Mouse (Mus musculus): ENCODE results near the gene H2-Aa. TPM values are rescaled to one million over a fixed set of nuclear protein-coding genes. Genes with fewer than 3 reads are reported as not detected.

Gene H2-Aa
- polyA plus RNA-seq, 1 experiment: not detected

DNA sequence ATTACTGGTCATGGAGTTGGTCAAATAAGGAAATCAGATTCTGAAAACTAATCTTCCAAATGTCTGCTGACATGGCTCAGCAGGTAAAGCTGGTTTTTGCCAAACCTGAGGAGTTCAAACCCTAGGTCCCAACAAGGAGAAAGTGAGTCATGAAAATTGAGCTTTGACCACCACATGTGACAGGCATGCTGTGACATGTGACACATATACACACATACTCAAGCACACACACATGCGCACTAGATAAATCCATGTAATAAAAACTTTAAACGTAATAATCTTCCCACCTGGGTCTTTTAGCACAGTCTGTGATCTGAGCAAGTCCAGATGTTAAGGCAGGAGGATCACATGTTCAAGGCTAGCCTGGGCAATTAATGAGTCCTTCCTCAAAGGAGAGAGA is 16.2 kb upstream of the H2-Aa start:
- Histone ChIP-seq H3K4me3 (no peak overlapping the region), H3ac (ENCODE audit: control insufficient read depth, insufficient read length) (no peak overlapping the region), H3K27me3 (ENCODE audit: control insufficient read depth, insufficient read depth, insufficient read length) (no peaks in the 10 kb centered on the region), H3K36me3 (ENCODE audit: control insufficient read depth, insufficient read depth) (no peaks in the 10 kb centered on the region), H3K79me2 (ENCODE audit: control insufficient read depth, insufficient read depth) (no peaks in the 10 kb centered on the region), H3K4me2 (ENCODE audit: low read depth) (no peak overlapping the region)
- TF ChIP-seq POLR2A (IDR thresholded peaks at IDR 0.05; ENCODE audit: insufficient read length, low read depth) (no peak), USF1 (IDR thresholded peaks at IDR 0.05; ENCODE audit: low read depth) (no peak), TCF12 (IDR thresholded peaks at IDR 0.05; ENCODE audit: insufficient read depth, poor library complexity, severe bottlenecking) (no peak), CEBPB (IDR thresholded peaks at IDR 0.05; ENCODE audit: insufficient read depth, poor library complexity, severe bottlenecking) (no peak), REST (IDR thresholded peaks at IDR 0.05; ENCODE audit: insufficient read depth, insufficient read length) (no peak), POLR2AphosphoS2 (IDR thresholded peaks at IDR 0.05; ENCODE audit: insufficient read length, low read depth) (no peak)

DNA sequence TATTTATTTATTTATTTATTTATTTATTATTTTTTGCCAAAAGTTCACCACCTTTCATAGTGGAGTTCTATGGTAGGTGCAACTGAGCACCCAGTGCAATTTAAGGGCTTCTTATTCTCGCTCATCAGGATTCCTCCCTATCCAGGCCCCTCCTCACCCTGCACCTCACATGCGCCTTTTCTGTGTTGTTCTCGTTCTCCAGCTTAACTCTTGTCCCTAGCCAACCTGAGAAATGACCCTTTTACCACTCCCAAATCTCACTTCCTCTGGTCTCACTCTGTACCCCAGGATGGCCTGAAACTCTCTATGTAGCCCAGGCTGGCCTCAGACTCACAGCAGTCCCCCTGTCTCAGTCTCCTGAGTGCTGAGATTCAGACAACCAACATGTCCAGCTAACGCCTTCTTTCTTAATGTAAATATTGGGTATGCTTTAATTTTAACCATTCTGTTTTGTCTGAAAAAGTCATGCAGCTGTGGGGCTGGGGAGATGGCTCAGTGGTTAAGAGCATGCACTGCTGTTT is 14.1 kb upstream of the H2-Aa start:
- no peak for TF ChIP-seq TCF3 (IDR thresholded peaks at IDR 0.05; ENCODE audit: insufficient read length, low read depth)
- TF ChIP-seq TCF12 (IDR thresholded peaks at IDR 0.05; ENCODE audit: insufficient read depth, poor library complexity, severe bottlenecking): no peak
- Histone ChIP-seq H3K4me2 (ENCODE audit: low read depth) (no peak overlapping the region), H3K4me3 (no peak overlapping the region), H3ac (ENCODE audit: control insufficient read depth, insufficient read length) (no peak overlapping the region), H3K36me3 (ENCODE audit: control insufficient read depth, insufficient read depth) (no peaks in the 10 kb centered on the region), H3K79me2 (ENCODE audit: control insufficient read depth, insufficient read depth) (no peaks in the 10 kb centered on the region), H3K27me3 (ENCODE audit: control insufficient read depth, insufficient read depth, insufficient read length) (no peaks in the 10 kb centered on the region)

DNA sequence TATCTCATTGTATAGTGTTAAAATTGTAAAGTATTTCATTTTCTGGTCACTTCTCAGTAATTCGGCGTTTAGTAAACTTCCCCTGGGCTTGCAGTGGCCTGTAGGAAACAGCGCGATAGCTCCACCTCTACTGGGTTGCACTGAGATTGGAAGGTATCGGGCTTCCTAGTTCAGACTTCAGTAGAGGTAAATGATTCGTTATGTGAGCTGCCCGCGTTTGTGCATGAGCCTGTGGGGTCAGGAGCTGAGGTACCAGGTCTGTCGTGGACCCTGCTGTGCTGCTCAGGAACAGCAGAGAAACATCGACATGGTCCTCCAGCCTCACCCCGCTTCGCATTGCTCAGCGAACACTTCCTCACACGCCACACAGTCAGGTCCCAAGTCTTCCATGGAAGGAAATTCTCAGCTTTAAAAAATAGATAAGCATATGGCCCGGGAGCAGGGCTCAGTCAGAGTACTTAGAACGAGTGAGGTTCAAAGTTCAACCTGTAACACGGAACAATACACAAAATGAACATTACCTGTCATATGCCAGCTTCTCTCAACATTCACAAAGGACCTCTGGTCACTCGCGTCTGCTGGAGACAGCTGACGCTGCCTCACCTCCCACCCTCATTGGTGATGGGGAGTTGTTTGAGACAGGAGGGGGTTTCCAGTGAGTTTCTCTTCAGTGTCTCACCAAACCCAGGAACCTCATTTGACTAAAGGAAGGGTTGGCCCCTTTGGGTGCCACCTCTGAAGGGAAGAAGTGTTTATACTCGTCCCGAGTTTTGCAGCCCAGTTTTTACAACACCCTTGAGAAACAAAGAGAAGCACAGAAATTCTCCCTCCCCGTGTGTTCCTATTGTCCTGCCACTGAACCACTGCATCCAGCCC is 13.3 kb upstream of the H2-Aa start:
- no peak overlapping the region for H3ac ChIP-seq (ENCODE audit: control insufficient read depth, insufficient read length)
- H3K4me2 ChIP-seq (ENCODE audit: low read depth): no peak overlapping the region
- no peaks in the 10 kb centered on the region for H3K36me3 ChIP-seq (ENCODE audit: control insufficient read depth, insufficient read depth)
- no peak overlapping the region for H3K4me3 ChIP-seq
- TF ChIP-seq TCF12 (IDR thresholded peaks at IDR 0.05; ENCODE audit: insufficient read depth, poor library complexity, severe bottlenecking) (no peak), TCF3 (IDR thresholded peaks at IDR 0.05; ENCODE audit: insufficient read length, low read depth) (no peak), USF1 (IDR thresholded peaks at IDR 0.05; ENCODE audit: low read depth) (no peak), POLR2AphosphoS2 (IDR thresholded peaks at IDR 0.05; ENCODE audit: insufficient read length, low read depth) (no peak), MYOD1 (IDR thresholded peaks at IDR 0.05; ENCODE audit: control insufficient read depth in 1 of 3, insufficient read length in 2 of 3, low read depth in 2 of 3) (no peak), SRF (IDR thresholded peaks at IDR 0.05; ENCODE audit: control insufficient read depth, insufficient read length, low read depth) (no peak), MAX (IDR thresholded peaks at IDR 0.05; ENCODE audit: low read depth) (no peak), CEBPB (IDR thresholded peaks at IDR 0.05; ENCODE audit: insufficient read depth, poor library complexity, severe bottlenecking) (no peak), MYOG (IDR thresholded peaks at IDR 0.05; ENCODE audit: control insufficient read depth in 1 of 3, insufficient read depth in 1 of 3, insufficient read length in 2 of 3, low read depth in 2 of 3) (no peak), POLR2A (IDR thresholded peaks at IDR 0.05; ENCODE audit: insufficient read length, low read depth) (no peak), E2F4 (IDR thresholded peaks at IDR 0.05; ENCODE audit: insufficient read depth) (no peak), REST (IDR thresholded peaks at IDR 0.05; ENCODE audit: insufficient read depth, insufficient read length) (no peak)
- H3K79me2 ChIP-seq (ENCODE audit: control insufficient read depth, insufficient read depth): no peaks in the 10 kb centered on the region
- H3K27me3 ChIP-seq (ENCODE audit: control insufficient read depth, insufficient read depth, insufficient read length): peaks cover 1% of the 10 kb centered on the region

DNA sequence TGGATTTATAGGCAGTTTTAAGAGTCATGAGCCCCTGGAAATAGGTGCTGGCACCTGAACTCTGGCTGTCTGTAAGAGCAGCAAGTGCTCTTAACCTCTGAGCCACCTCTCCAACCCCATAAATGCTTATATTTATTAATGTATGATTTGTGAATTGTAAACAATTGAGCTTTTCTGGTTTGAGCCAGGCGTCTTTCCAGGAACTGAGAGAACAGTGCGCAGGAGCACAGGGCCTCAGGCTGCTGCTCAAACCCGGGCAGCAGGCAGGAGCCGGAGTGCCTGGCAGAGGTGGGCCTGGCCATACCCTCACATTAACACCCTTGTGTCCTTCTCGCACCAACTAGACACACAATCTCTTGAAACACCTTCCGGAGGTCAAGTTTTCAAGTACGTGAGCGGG is 12.4 kb upstream of the H2-Aa start:
- Histone ChIP-seq H3K4me3 (no peak overlapping the region), H3K36me3 (ENCODE audit: control insufficient read depth, insufficient read depth) (no peaks in the 10 kb centered on the region), H3K27me3 (ENCODE audit: control insufficient read depth, insufficient read depth, insufficient read length) (peaks cover 5% of the 10 kb centered on the region), H3K4me2 (ENCODE audit: low read depth) (no peak overlapping the region), H3K79me2 (ENCODE audit: control insufficient read depth, insufficient read depth) (no peaks in the 10 kb centered on the region), H3ac (ENCODE audit: control insufficient read depth, insufficient read length) (no peak overlapping the region)
- TF ChIP-seq CEBPB (IDR thresholded peaks at IDR 0.05; ENCODE audit: insufficient read depth, poor library complexity, severe bottlenecking): no peak
- no peak for TF ChIP-seq MYOG (IDR thresholded peaks at IDR 0.05; ENCODE audit: control insufficient read depth in 1 of 3, insufficient read depth in 1 of 3, insufficient read length in 2 of 3, low read depth in 2 of 3)
- TF ChIP-seq MYOD1 (IDR thresholded peaks at IDR 0.05; ENCODE audit: control insufficient read depth in 1 of 3, insufficient read length in 2 of 3, low read depth in 2 of 3): no peak
- no peak for TF ChIP-seq MAX (IDR thresholded peaks at IDR 0.05; ENCODE audit: low read depth)
- no peak for TF ChIP-seq POLR2AphosphoS2 (IDR thresholded peaks at IDR 0.05; ENCODE audit: insufficient read length, low read depth)
- TF ChIP-seq REST (IDR thresholded peaks at IDR 0.05; ENCODE audit: insufficient read depth, insufficient read length): no peak
- TF ChIP-seq E2F4 (IDR thresholded peaks at IDR 0.05; ENCODE audit: insufficient read depth): no peak
- TF ChIP-seq SRF (IDR thresholded peaks at IDR 0.05; ENCODE audit: control insufficient read depth, insufficient read length, low read depth): no peak
- no peak for TF ChIP-seq TCF3 (IDR thresholded peaks at IDR 0.05; ENCODE audit: insufficient read length, low read depth)
- TF ChIP-seq TCF12 (IDR thresholded peaks at IDR 0.05; ENCODE audit: insufficient read depth, poor library complexity, severe bottlenecking): no peak

DNA sequence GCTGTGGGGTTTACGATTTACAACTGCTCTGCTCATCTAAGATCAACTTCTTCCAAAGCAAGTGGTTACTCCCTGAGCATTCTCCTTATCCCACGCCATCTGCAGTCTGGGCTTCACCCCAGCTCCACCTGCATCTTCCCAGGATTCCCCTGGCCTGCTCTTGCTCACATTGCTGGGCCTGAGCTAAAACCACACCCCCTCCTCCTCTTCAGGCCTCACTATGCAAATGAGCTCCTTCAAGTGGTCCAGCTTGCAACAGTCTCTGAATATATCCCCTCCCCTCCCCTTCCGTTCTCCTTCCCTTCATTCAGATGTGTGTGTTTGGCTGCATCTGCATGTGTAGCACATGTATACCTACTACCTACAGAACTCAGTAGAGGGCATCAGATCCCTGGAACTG is 11.7 kb upstream of the H2-Aa start:
- Histone ChIP-seq H3K36me3 (ENCODE audit: control insufficient read depth, insufficient read depth) (no peaks in the 10 kb centered on the region), H3K27me3 (ENCODE audit: control insufficient read depth, insufficient read depth, insufficient read length) (peaks cover 5% of the 10 kb centered on the region), H3K4me3 (no peak overlapping the region), H3K4me2 (ENCODE audit: low read depth) (no peak overlapping the region), H3K79me2 (ENCODE audit: control insufficient read depth, insufficient read depth) (no peaks in the 10 kb centered on the region), H3ac (ENCODE audit: control insufficient read depth, insufficient read length) (no peak overlapping the region)
- TF ChIP-seq CEBPB (IDR thresholded peaks at IDR 0.05; ENCODE audit: insufficient read depth, poor library complexity, severe bottlenecking) (no peak), SRF (IDR thresholded peaks at IDR 0.05; ENCODE audit: control insufficient read depth, insufficient read length, low read depth) (no peak), MYOD1 (IDR thresholded peaks at IDR 0.05; ENCODE audit: control insufficient read depth in 1 of 3, insufficient read length in 2 of 3, low read depth in 2 of 3) (no peak), MAX (IDR thresholded peaks at IDR 0.05; ENCODE audit: low read depth) (no peak)
